Mouse (Mus musculus): ENCODE results near the gene Egf.

Gene Egf

DNA sequence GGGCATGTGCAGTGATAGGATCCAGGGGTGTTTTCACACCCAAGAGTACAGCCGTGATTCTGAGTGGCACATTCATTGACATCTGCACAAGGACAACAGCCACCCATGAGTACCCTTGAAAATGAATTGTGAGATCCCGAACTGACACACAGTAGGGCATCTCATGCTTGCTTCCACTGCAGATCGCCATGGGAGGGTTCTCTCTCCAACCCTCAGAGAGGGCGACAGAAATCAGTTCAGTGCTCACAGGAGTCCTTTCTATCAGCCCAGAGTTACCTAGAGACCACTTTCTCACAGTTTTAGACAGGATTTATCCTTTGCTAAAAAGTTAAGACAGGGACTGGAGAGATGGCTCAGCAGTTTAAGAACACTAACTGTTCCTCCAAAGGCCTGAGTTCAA, 31.8 kb downstream of the Egf start:
- DNase-seq (ENCODE audit: low read depth): no peak

DNA sequence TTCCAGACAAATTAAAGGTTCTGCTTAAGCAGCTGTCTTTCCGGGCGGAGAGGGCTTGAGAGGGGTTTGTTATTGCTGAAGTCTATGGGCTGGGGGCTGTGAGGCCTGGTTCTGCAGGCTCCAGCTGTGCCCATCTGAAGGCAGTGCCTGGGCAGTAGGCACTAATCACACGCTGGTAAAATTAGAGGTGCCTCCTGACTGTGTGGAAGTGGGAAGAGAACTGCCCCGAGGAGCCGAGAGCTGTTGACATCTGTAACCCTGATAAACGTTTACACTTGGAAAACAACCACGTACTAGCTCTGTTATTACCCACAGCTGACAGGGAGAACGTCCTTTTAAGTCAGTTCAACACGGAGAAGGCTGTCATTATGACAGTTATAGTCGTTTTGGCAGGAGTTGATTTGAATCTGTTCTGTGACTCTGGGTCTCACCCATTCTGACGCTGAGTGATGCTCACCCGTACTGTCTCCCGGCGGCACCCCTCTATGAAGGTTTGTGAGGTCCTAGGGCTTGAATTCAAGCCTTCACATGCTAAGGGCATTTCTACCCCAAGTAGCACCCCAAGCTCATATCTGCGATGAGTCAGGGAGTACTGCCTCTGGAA, 40.5 kb downstream of the Egf start:
- DNase-seq (ENCODE audit: low read depth): no peak

DNA sequence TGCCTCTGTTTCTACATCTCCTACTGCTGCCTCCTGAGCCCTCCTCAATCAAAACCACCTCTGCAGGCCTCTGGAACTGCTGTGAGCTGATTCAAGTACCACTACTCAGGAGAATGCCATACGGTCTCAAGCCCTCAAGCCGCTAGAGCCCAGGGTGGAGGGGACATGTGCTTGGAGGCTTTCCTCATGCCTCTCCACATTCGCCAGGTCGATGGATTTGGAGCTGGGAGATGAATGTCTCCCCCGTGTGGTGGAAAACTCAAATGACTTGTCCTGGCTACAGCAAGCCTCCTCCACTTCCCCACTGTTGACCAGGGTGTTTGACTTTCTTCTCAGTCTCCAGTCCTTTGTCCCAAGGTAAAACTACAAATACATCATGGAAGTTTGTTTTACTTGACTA, 47.0 kb downstream of the Egf start:
- peak; percentile 63 for DNase-seq (ENCODE audit: low read depth)

DNA sequence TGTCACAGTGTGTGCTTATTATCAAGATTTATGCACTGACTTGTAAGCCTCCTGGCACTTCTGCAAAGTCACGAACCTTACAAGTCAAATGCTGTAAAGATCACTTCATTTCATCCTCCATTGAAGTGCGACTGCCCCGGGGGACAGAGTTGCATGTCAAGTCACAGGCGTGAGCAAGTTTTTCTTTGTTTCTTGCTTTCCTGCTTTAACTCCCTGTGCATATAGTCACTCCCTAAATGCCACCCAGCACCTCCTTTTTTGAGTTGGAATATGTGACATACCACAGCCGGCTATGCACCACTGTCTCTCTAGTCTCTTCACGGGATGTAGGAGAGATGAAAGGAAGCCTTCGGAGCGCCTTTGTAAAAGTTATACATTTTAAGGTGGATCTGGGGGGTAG, 56.2 kb downstream of the Egf start:
- no peak for DNase-seq (ENCODE audit: low read depth)

DNA sequence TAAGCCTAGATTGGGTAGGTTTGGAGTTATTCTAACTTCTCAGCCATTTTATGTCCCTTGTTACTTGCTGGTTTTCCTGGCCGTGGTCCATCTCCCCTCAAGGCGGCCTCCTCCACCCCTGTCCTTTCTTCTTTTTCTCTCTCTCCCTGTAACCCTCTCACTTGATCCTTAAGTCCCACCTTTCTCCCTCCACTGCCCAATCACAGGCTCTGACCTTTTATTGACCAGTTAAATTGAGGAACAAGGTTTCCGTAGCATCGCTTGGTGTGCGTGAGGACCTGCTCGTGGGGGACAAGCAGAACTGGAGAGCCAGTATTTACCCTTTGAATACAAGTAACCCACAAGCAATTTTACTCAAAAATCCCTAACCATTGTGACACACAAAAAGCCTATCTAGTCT, 56.8 kb downstream of the Egf start:
- DNase-seq (ENCODE audit: low read depth): no peak

DNA sequence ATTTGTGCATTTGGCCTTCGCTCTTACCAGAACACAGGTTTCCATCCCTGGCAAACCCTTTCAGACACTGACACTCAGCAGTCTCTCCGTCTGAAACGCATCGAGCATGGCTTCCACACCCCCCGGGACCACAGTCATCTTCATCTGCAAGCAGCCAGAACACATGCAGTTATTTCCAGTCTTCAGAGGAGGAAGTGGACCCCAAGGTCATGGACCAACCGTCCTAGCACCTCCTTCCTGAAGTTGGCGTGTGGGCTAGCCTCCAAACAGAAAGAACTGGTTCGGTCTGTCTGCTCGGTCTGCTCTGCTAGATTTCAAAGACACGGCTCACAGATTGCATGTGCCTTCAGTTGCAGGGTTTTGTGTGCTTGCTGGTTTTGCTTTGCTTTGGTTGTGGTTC, 57.4 kb downstream of the Egf start:
- no peak for DNase-seq (ENCODE audit: low read depth)

DNA sequence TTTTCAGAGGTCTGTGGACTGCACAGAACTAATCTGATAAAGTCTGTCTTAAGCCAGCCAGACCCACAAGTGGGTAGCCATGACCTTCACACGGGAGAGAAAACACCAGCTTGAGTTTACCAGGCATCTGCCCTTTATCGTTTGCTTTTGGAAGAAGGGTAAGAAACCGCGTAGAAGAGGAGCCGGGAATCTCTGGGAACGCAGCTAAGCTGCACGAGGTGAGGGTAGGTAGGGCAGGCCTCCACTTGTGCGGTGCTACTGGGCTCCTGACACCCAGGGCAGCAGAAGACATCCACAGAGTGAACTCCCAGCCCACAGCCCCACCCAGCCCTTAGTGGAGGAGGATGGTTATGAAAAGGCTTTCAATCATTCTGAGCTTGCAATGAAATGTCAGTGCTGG, 59.2 kb downstream of the Egf start:
- DNase-seq (ENCODE audit: low read depth): no peak

DNA sequence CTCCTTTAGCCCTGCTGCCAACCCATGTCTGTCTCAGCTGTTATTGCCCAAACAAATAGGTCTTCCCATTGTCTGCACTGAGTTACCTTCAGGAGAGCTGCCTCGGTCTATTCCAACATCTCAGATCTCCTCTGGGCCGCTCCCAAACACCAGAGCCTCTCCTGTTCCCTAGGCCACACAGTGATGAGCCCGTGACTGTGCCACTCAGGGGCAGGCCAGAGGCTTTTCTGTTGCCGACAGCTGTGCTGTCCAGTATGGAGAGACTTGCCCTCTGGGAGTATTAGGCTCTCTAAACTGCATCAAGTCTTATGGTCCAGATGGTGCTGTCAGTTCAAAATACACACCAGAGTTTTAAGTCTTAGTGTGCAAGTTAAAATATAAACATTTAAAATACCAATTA, 61.5 kb downstream of the Egf start:
- DNase-seq (ENCODE audit: low read depth): no peak

DNA sequence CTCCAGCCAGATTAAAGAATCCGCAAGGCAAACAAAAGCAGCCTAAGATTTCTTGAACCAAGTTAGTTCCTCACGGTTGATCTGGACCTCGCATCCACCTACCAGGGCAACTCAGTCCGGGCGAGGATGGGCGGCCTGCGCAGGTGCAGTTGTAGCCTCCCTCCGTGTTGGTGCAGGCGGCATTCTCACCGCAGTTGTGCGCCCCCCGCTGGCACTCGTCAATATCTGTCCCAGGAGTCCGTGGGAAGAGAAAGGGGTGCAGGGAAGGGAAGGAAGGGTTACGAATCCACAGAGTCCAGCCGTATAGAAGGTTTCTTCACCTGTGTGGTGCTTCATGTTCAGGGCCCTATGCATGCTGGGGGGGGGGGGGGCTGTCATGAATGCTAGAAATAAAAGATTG, 62.3 kb downstream of the Egf start:
- DNase-seq (ENCODE audit: low read depth): no peak

DNA sequence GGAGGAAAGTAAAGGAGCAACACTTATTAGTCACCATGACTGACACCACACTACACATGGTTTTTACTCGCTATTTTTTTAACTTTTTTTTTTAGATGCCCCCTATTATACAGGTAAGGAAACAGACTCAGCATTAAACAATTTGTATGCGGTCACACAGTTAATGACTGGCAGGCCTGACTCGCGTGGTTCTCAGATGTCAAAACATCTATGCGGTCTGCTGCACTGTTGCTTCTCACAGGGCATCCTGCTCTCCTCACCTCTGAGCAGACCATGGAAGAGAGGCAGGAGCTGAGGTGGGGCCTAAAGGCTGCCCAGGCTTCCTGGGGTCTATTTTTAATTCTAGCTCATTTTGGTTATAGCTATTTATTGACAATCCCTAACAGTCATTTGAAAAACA, 67.7 kb downstream of the Egf start:
- DNase-seq (ENCODE audit: low read depth): no peak

DNA sequence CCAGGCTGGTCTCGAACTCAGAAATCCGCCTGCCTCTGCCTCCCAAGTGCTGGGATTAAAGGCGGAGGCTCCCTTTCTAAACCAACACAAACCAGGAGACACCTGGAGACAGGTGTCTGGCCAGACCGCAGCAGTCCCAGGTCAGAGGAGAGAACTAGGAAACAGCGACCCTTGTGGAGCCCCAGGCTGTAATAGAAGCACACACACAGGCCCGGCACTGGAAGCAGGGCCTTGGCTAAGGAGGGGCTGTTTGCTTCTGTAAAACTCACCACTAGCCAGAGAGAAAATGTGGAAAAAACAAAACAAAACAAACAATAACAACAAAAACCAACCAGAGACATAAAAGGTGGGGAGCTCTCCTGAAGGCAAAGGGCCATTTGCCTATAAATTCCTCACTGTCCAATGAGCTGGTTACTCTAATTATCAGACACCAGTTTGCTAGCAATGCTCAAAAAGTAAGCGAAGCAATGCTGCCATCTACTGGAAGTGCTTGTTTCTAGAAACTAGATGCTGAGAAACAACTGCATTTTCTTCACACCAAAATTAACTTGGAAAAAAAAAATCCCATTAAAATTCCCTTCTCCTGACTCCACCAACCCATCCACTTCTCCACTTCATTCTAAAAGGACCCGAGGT, 68.3 kb downstream of the Egf start:
- DNase-seq (ENCODE audit: low read depth): peak; percentile 82

DNA sequence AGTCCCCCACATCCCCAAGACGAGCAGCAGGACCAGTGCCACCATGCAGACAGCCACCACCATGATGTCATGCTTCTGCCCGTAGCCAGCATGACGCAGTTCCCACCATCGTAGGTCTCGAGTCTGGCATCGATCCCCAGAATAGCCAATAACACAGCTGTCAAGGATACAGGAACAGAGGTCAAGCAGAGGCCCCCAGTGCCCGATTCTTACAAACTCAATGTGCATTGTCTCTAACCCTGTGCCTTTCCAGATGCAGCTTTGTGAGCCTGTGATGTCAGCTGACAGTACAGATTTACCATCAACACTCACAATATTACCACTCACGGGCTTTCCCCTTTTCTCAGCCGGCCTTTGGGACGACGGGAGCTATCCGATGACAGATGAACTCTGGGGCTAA, 68.9 kb downstream of the Egf start:
- no peak for DNase-seq (ENCODE audit: low read depth)

DNA sequence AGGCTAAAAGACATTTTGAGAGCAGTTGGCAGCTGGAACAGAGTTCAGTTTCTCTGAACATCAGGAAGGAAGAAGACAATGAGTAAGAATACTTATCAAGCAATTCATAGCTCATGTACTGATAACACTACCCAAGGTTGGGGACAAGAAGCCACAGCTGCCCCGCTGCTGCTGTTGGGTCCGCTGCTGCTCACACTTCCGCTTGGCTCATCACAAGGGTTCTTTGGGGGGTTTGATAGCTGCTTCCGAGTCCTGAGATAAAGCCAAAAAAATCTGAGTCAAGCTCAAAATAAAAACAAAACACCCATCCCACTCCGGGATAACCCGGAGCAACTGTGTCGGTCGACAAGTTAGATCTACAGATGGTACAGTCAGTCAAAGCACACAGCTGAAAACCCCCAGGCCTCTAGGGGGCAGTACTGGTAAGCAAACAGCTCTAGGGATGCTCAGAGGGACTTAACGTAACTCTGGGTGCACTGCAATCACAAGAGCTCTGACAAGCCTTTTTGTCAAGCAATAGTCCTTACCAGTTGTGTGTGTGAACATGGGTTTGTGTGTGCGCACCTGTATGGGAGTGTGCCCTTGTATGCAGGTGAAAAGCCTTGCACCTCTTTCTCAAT, 71.9 kb downstream of the Egf start:
- peak; percentile 44 for DNase-seq (ENCODE audit: low read depth)

DNA sequence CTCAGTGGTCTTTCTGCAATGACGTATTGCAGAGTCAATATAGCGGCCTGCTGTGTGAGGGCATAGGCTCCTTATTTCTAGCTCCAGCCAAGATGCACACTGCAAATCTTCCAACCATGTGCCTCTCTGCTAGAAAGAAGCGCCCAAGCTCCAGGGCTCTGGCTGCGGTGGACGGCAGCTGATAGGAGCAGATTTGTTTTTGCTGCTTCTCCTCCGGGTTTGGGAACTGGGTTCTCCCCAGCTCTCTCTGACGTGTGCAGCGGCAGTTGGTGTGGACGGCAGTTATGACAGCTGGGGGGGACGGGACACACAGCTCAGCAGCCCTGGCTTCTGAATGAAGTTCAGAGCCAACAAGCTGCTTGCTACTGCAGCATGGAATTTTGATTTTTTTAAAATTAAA, 72.7 kb downstream of the Egf start:
- no peak for DNase-seq (ENCODE audit: low read depth)

DNA sequence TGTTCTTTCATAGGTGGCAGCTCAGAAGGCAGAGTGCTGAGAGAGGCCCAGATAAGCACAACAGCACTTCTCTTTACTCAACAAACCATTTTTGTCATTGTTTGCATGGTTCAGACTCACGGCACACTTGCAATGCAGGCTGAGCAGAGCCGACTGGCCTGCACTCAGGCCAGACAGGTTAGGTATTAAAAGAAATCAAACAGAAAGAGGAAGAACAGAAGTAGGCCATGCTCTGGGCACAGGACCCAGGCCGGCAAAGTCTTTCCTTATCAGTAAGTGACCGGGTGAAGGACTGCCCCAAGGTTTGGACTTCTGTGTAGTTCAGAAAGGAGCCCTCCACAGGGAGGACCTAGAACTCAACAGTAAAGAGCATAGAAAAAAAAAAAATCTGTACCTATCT, 73.3 kb downstream of the Egf start:
- no peak for DNase-seq (ENCODE audit: low read depth)

DNA sequence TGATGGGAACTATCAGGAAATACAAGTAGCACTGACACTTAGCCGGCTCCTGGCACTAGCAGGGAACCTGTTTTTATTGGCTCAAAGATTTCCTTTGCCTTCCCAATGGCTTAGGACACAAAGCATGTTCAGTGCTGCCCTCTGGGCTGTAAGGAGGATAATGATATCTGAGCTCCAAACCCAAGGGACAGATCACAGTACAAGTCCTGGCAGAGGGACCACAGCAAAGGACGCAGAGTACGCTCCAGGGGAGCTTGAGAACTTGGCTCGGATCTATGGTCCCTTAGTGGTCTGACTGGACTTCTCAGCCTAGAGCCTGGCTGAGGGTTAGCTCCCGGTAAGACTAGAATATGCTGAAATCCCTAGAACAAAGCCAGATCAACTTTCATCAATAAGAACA, 74.9 kb downstream of the Egf start:
- DNase-seq (ENCODE audit: low read depth): no peak

DNA sequence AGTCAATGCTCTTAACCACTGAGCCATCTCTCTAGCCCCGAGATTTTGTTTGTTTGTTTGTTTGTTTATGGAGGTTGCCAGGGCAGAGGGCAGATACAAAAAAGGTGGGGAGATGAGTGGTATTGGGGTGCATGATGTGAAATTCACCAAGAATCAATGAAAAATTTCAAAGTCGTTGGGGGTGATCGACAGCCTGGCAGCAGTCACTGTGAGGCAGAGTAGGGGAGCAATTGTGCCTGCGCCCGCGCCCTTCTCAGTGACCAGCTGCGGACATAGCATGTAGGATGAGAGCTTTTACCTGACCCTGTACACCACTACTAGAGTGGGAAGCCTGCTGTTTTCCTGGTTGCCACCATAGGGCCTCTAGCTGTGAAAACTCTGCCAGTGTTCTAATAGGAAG, 79.2 kb downstream of the Egf start:
- DNase-seq (ENCODE audit: low read depth): no peak

DNA sequence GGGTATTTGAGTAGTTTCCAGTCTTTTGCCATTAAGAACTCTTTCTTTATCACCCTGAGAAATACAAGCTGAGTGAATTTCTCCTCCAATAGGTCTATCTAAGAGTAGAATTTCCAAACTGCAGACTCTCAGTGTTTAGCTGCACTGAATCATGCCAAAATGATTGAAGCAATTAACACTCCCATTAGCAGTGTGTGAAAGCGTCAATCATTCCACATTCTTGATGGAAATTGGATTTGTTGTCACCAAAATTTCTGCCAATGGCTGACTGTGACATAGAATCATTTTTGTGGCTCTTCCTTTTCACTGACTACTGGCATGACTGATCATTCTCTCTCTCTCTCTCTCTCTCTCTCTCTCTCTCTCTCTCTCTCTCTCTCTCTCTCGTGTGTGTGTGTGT, 91.2 kb downstream of the Egf start:
- no peak for DNase-seq (ENCODE audit: low read depth)

DNA sequence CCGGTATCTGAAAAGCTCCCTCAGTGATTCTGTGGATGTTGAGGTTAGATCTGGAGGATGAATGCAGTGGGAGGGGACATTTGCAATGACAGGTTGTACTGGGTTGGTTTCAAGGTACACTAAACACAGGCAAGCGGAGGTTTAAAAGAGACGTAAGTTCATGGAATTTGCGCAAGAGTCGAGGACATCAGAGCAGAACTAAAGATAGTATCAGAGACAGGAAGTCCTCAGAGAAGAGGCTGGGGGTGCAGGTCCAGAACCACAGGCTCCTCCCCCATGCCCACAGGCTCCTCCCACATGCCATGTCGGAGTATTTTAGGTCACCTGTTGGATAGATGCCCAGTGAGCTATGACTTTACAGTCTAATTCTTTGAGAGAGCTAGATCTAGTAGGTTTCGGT, 96.3 kb downstream of the Egf start:
- DNase-seq (ENCODE audit: low read depth): peak; percentile 84

DNA sequence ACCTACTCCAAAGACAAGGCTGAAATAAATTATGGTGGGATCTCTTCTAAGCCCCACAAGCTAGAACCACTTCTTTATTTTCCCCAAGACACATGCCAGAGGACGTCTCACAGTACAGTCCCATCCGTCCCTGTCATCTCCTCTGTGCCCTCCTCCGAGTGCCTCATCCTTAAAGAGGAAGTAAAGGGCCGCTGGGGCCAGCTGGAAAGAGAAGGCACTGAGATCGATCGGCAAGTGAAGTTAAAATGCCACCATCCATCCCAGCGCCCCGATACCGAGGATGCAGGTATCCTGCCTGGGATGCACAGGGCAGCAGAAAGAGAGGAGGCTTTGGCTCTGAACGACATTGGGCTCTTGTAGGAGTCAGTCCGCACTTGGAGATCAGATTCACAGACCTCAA, 97.3 kb downstream of the Egf start:
- no peak for DNase-seq (ENCODE audit: low read depth)

DNA sequence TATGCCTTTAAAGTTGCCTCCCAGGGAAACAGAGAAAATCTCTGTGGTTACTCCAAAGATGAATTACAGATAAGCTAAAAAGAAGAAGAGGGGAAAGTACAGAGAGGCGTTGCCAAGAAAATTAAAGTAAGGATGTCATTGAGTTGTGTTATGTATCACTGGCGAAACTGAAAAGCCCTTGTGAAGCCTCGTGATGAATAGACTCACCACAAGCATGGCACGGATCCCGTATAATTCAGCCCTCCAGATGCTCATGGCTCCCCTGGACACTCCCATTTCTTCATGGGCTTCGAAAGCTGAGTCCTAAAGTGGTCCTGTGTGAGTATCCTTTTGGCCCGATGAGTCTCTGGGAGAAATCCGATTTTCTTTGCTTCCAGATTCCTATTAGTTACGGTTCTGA, 97.9 kb downstream of the Egf start:
- peak; percentile 48 for DNase-seq (ENCODE audit: low read depth)

DNA sequence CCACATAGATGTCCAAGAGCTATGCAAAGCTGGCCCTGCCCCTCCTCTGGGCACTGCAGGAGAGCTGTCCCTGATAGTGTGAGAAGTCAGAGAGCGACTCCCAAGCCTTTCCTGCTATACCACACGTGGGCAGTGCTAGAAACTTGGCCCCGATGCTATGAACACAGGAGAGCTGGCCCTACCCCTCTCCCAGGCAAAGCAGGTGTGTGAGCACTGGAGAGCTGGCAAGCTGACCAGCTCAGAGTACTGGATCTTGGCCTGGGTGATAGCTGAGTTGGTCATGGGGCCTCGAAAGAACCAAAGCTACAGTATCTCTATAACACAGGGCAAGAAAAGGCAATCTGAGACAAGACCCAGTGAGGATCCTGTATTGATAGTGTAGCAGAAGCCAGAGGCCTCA, 98.6 kb downstream of the Egf start:
- no peak for DNase-seq (ENCODE audit: low read depth)

DNA sequence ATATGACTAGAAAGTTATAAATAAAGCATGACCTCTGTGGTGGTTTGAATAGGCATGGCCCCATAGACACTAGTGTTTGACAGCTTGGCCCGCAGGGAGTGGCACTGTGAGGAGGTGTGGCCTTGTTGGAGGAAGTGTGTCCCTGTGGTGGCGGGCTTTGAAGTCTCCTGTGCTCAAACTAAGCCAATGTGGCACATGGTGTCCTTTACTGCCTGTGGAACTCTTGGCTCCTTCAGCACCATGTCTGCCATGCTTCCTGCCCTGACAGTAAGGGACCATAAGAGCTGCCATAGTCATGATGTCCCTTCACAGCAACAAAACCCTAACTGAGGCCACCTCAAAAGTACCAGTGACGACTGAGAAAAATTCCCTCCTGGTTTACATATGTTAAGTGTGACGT, 102.6 kb downstream of the Egf start:
- DNase-seq (ENCODE audit: low read depth): no peak

DNA sequence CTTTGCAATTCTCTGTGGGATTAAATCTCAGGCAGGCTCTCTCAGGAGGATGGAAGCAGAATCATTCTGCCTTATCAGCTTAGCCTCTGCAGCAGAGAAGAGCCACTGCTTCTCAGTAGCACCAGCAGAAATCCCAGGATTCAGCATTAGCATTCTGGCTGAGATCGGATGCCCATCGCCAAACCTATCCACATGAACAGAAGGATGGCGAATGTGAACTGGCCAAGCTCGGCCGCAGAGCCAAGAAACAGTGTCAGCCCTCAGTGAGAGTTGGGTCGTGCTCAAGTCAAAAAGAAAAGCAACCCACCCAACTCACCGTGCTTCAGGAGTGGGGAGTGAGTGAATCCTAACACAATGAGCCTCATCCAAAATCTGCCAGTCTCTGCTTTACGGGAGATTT, 103.4 kb downstream of the Egf start:
- DNase-seq (ENCODE audit: low read depth): no peak

All from induced T-regulatory cell, adult 2 months (primary cell).